Mouse (Mus musculus) small intestine, adult 2 months (tissue): ENCODE data around the gene Obscn.

Experiments used
- CTCF ChIP-seq: fragments of 200-500 bp; IDR thresholded peaks from 2 replicates; pipeline ENCODE4 v1.5.1; 2012; ENCODE audit warnings: low read depth, mild to moderate bottlenecking, control low read depth, inconsistent platforms, low read length, moderate library complexity, mixed read lengths; ENCODE audit not compliant: insufficient replicate concordance, insufficient read length; ENCODE audit errors: extremely low read depth
- POLR2A ChIP-seq: fragments of 200-500 bp; IDR thresholded peaks from 2 replicates; pipeline ENCODE4 v1.6.1; 2012; ENCODE audit warnings: low read depth, mild to moderate bottlenecking, control low read depth, inconsistent platforms, low read length, moderate library complexity

- TF ChIP-seq CTCF (no peak), POLR2A (no peak)
Observed at GRCm38 (mm10) chr11:58999158-58999557, 137.0 kb downstream of the Obscn start.
